Mouse (Mus musculus): ENCODE measurements at regions not wholly inside any gene's neighbourhood (a gene's known extent, or its start where the extent isn't known, plus 50 kb on each side); places are given as distances from the start of the nearest gene placed in this dataset.

GRCm38 (mm10) chr12:17113465-17114177 is 63.1 kb downstream of the Kcnf1 start:
- DNase-seq: no peak

DNA sequence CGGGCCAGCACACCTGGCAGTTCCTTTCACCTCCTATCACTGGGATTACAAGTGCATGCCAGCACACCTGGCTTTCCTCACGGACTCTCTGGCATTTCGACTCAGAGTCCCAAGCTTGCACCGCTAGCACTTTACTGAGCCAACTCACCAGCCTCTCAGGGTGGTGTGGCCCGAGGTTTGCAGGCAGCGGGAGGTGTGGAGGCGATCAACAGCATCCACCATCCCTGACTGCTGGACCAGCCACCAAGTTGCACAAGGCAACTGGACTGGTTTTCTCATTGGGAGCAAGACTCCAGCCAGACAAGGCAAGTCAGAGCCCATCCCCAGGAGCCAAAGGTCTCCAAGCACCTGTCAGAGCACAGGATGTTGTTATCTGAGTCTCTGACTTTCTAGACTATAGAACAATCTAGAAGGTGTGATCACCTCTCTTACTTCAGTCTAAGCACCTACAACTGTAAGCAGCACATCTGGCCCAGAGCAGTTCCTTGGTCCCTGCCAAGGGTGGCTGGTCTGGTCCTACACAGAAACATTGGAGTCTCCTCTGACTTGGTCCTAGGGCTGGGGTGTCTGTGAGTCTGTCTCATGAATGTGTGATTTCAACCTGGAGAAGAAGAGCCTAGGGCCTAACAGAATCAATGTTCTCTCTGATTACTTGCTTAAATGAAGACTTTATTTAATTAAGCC is 63.8 kb downstream of the Kcnf1 start:
- no peak for DNase-seq

GRCm38 (mm10) chr12:17106220-17106619 is 70.5 kb downstream of the Kcnf1 start:
- DNase-seq: no peak

DNA sequence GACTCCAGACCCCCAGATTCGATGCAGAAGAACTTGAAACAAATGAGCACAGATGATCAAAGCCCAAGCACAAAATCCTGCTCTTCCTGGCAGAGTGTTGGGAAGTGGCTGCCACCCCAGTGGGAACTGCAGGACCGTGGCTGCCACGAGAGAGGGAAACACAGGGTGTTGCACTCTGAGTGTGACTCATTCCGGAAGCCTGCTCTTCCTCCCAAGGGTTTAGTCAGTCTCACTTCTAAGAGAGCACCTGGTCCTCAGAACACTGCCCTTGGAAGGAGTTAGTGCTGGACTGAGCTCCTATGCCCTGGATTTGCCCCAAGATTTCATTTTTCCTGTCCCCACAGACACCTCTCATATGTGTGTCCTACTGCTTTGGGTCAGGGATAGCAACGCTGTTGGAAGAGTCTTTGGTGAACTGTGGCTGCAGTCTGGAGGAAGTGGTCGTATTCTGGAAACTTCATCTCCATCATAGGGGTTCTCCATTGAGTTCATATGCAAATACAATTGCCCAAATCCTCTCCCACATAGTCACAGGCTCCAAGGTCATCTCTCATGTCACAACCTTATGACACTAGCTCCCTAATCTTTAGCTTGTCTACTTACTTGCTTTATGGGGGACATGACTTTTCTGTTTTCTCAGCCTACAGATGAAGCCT is 71.5 kb downstream of the Kcnf1 start:
- peak in 1 of 2 experiments; percentile 18 for DNase-seq

DNA sequence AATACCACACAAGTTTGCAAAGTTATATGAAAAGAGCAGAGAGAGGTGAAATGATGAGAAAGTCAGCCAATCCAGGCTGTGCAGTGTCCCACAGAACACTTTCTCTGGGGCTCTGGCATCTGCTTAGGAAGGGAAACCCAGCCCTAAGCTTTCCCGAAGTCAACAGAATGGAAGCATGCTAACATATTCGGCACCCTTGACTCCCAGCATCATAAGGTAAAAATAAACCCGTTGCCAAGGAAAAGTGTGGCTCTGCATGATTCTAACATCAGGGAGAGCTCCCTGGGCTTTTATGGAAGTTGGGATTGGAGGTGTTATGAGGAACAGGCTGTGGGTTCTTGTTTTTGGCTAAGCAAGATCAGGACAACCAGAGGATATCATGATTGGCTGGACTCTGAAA is 74.8 kb downstream of the Kcnf1 start:
- no peak for DNase-seq

DNA sequence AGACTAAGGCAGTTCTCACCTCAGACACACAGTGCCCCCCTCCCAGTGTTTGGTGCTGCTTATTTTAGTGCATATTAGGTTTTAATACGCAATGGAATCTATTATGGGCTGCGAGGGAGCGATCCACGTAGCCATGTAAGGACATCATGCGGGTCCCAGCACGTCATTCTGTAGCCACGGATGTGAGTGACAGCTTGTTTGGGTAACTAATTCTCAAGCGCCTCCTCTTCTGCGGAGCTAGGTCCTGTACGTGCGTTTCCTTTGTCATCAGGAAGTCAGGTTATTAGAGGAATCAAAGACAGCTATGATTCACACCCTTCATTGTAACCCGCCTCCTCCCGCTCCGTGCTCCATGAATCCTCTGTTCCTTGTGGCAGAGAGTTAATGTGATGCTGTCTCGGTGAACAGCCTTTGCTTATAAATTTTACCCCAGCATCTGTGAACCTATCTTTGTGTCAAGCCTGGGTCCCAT is 78.9 kb downstream of the Kcnf1 start:
- no peak for DNase-seq

- DNase-seq: no peak
Observed at GRCm38 (mm10) chr12:17094758-17095157, 81.9 kb downstream of the Kcnf1 start.

- no peak for DNase-seq
Observed at GRCm38 (mm10) chr12:17093772-17094171, 82.2 kb upstream of the 2410004P03Rik start.

DNA sequence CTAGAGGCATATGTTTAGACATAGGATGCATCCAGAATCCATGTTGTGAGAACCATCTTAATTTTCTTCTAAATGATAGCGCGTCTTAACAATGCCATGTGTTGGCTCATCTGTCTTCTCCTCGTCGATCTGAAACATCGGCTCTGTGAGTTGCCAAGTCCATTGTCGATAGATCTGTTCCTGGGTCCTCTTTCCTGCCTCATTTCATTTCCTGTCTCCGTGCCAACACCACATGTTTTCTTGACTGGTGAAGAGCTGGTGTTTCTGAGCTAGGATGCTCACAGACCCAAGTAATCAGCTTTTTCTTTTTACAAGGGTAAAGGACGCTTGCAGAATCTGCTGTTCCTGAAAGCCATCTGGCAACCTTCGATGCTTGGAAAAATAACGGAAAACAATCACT is 79.5 kb upstream of the 2410004P03Rik start:
- DNase-seq: no peak

GRCm38 (mm10) chr12:17089710-17090339 is 78.3 kb upstream of the 2410004P03Rik start:
- no peak for DNase-seq

GRCm38 (mm10) chr12:17087388-17087787 is 75.9 kb upstream of the 2410004P03Rik start:
- DNase-seq: no peak

DNA sequence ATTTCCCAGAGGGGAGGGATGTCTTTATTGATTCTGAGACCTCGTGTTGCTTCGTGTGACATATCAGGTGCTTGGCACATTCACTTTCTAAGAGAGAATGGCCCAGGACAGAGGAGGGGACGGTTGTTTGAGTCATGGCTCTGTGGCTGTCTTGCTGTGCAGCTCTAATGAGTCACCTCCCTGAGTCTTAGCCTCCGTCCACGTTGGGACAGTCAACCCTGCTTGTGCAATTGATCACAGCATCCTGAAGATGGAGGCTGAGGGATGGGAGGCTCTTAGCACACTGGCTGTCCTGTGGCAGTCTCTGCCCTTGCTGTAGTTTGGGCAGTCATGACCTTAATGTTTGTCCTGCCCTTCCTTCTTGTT is 73.7 kb upstream of the 2410004P03Rik start:
- no peak for DNase-seq

DNA sequence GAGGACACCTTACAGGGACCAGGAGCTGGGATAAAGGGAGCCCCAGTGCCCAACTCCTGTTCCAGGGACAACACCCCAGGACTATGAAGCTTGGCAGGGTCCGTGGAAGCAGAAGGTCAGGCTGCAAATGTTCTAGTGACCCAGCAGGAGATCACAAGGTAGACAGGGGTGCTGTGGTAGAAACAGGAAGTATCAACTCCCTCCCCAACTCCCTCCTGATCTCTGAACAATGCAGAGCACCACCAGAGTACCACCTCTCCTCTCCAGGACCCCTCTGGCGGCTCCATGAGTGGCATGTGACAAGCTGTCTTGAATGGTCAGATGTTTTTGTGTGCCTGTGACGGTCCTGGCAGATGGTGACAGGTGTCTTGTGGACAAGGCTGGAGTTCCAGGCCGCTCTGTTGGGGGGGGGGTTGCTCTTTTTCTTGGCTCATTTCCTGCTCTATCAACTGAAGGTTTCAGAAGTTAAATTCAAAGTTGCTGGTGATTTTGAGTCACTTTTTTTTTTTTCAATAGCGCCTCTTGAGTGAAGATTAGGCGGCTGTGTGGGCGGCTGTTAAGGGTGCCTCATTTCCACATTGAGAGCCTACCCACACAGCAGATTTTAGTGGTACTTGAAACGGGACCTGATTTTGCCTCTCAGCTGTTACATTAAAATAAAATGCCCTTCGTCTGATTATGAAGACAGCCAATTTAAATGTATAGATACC is 73.1 kb upstream of the 2410004P03Rik start:
- DNase-seq: peak; percentile 6 to 7

GRCm38 (mm10) chr12:17071691-17072454 is 60.3 kb upstream of the 2410004P03Rik start:
- DNase-seq: no peak

- no peak for DNase-seq
Observed at GRCm38 (mm10) chr12:17069808-17070207, 58.3 kb upstream of the 2410004P03Rik start.

DNA sequence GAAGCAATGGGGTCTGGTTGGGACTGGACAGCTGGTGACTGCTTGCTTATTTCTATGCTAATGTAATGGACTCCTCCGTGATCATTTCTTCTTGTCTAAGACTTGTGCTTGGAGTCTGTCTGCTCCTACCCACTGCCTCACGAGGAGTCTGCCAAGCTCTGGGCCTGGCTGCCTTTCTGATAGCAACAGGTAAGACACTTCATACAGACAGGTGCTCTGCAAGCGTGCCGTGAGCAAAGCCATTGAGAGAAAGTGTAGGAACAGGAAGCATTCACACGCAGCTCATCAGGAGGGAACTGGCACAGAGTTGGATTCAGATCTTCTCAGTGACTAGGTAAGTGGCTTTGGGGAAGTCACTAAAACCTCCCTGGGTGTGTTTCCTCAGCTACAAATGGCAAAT is 57.6 kb upstream of the 2410004P03Rik start:
- no peak for DNase-seq

DNA sequence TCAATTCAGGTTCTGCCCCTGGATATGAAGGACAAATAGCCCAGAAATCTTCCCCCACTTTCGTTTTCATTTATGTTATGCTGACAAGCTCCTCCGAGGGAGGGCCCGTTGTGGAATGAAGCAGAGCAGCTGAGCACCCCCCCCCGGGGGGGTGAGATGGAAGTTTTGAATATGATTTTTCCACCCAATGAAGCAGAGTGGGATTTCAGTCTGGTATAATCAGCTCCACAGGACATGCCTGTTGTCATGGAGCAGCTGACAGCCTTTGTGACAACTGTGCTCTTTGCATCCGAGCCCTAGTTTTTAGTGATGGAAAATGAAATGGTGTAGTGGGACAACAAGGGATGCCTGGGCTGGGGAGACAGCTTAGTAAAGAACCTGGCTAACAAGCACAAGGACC is 52.4 kb upstream of the 2410004P03Rik start:
- DNase-seq: no peak

All from B cell, adult 2 months (primary cell).